9 mouse cellular contexts compared by ENCODE assay signal in the genomic region with DNA sequence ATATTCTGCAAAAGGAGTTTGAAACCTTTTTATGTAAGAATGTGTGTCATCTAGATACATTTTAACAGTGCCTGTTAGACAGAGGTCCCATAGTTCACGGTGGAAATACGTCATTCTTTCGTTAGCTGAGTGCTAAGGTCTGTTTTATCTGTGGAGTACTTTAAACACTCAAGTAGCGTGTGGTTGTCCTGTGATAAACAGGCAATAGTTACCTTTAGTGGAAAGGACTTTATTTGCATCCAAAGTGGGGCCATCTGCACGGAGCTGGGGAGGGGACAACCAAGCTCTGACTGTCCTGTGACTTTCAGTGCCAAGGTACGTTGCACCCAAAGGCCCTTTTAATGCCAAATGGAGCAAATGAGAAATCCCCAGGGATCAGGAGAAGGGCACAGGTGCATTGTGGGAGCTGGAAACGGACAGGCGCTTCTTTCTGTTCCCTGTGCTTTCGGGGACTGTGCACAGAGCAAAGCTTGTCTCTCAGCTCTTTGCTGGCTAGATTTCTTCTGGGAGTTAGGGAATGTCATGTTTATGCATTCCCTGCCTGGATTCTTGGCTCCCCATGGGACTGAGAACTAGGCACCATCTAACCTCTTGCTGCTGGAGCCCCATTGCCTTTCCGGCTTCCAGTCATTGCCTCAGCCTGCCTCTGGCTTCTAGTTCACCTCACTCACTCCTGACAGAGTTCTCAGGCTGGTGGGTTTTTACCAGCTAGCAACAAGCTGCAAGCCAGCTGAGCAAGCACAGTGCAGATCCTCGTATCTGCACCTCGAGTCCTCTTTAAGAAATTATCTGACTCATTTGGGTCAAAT. TPM values are rescaled to one million over a fixed set of nuclear protein-coding genes. Genes with fewer than 3 reads are reported as not detected.
DNase-seq lines count a peak whose midpoint lies in the region; ATAC-seq and TF ChIP-seq lines count a peak whose summit lies in the region.
"Had no signal": no experiment of that assay in that cellular context is flagged by ENCODE, and none has a peak within 500 bp of the region (broad histone marks: within the 10 kb centered on the region; RNA-seq: fewer than 3 reads in every experiment).

No protein-coding gene starts in this region.

- ATAC-seq in kidney, embryonic 15.5 days (replicated peaks; ENCODE audit: low FRiP score): no peak
- ATAC-seq in heart, embryonic 14.5 days (ENCODE audit: insufficient number of reproducible peaks, insufficient read depth, low FRiP score, low read depth): no peak

- intact Hi-C loops in left cerebral cortex, adult 2 months (cut with DNase I): no loop called here

- H3K36me3 ChIP-seq in kidney, embryonic 15.5 days: peaks cover 44% of the 10 kb centered on the region
- peaks cover 11% of the 10 kb centered on the region for H3K36me3 ChIP-seq in heart, embryonic 14.5 days (ENCODE audit: control insufficient read depth, insufficient read depth, low read length)

- H3K4me2 ChIP-seq in kidney, embryonic 15.5 days: no peak overlapping the region
- peak overlapping the region; percentile 28 for H3K4me2 ChIP-seq in heart, embryonic 14.5 days (ENCODE audit: low read length)
- H3K4me2 ChIP-seq: hindbrain, embryonic 15.5 days had no signal

- H3K4me1 ChIP-seq in kidney, embryonic 15.5 days: peaks cover 50% of the 10 kb centered on the region
- H3K4me1 ChIP-seq in heart, embryonic 14.5 days (ENCODE audit: control insufficient read depth in 2 of 2, insufficient read depth in 2 of 2, low read length in 2 of 2): peaks cover 30 to 42% of the 10 kb centered on the region in 2 experiments

- no peak for DNase-seq in kidney, adult 18-20 months
- DNase-seq in adipocyte (ENCODE audit: low spot score): peak; percentile 55
- peak; percentile 41 for DNase-seq in lung, postnatal 36 days
- no peak for DNase-seq in left cerebral cortex, adult 2 months (ENCODE audit: extremely low spot score in 1 of 2, low spot score in 2 of 2)
- DNase-seq in ovary, adult 18-20 months (ENCODE audit: low spot score): no peak
- DNase-seq in layer of hippocampus, postnatal 25 days (ENCODE audit: extremely low spot score in 1 of 2, low spot score in 1 of 2): no peak

- H3K27me3 ChIP-seq in kidney, embryonic 15.5 days: no peaks in the 10 kb centered on the region
- no peaks in the 10 kb centered on the region for H3K27me3 ChIP-seq in heart, embryonic 14.5 days (ENCODE audit: control insufficient read depth, insufficient read depth, low read length)
- H3K27me3 ChIP-seq: hindbrain, embryonic 15.5 days had no signal

- H3K27ac ChIP-seq in kidney, embryonic 15.5 days: peak overlapping the region; percentile 52; the same call in 1 of the 2 replicates
- peak overlapping the region in 1 of 2 experiments; percentile 39; a peak in 2 of 4 replicates for H3K27ac ChIP-seq in heart, embryonic 14.5 days (replicated peaks in 1 of 2; ENCODE audit: control insufficient read depth in 1 of 2, insufficient read depth in 1 of 2, low read depth in 2 of 2, low read length in 2 of 2)
- no peak overlapping the region; the same call in 1 of the 2 replicates for H3K27ac ChIP-seq in left cerebral cortex, adult 2 months
- H3K27ac ChIP-seq: hindbrain, embryonic 15.5 days had no signal

- no peaks in the 10 kb centered on the region for H3K9me3 ChIP-seq in kidney, embryonic 15.5 days (replicated peaks)
- no peaks in the 10 kb centered on the region for H3K9me3 ChIP-seq in heart, embryonic 14.5 days (ENCODE audit: control insufficient read depth, low read length)
- H3K9me3 ChIP-seq: hindbrain, embryonic 15.5 days had no signal

- H3K9ac ChIP-seq in kidney, embryonic 15.5 days: no peak overlapping the region
- peak overlapping the region; percentile 38; the same call in 1 of the 2 replicates for H3K9ac ChIP-seq in heart, embryonic 14.5 days (ENCODE audit: low read length)
- H3K9ac ChIP-seq: hindbrain, embryonic 15.5 days had no signal

- no peak for TF ChIP-seq CTCF in left cerebral cortex, adult 2 months (IDR thresholded peaks at IDR 0.05)

- no peak overlapping the region for H3K4me3 ChIP-seq in kidney, embryonic 15.5 days (replicated peaks)
- no peak overlapping the region for H3K4me3 ChIP-seq in heart, embryonic 14.5 days (ENCODE audit: control insufficient read depth in 1 of 2, insufficient read depth in 1 of 2, low read depth in 1 of 2, low read length in 2 of 2)
- H3K4me3 ChIP-seq in left cerebral cortex, adult 2 months: no peak overlapping the region
- H3K4me3 ChIP-seq: hindbrain, embryonic 15.5 days had no signal

- WGBS in kidney, embryonic 15.5 days: 71% methylated on average over 12 of the region's 12 CpGs
- WGBS in heart, embryonic 14.5 days: 29% methylated on average over 12 of the region's 12 CpGs

RNA-seq across cellular contexts. Expression of gene Ccni, which starts 56.1 kb away (rescaled TPM):
- 111 and 124 TPM in 2 replicates for polyA plus RNA-seq in kidney, embryonic 15.5 days (2015; fragmentation: Nextera tagmentation; extraction: Ambion mirVana)
- polyA plus RNA-seq in heart, embryonic 14.5 days (2014; fragmentation: Nextera tagmentation; extraction: Ambion mirVana): 127 and 142 TPM in 2 replicates
- total RNA-seq in left cerebral cortex, adult 2 months (2021): 100 to 1,000 TPM; 277 to 292 TPM
- 100 to 1,000 TPM; 271 to 283 TPM for total RNA-seq in layer of hippocampus, postnatal 25 days (2021)

RNA-seq across cellular contexts. Expression of gene 2010109A12Rik, which starts 56.1 kb away (rescaled TPM):
- 2.0 and 2.5 TPM in 2 replicates for polyA plus RNA-seq in kidney, embryonic 15.5 days (2015; fragmentation: Nextera tagmentation; extraction: Ambion mirVana)
- polyA plus RNA-seq in heart, embryonic 14.5 days (2014; fragmentation: Nextera tagmentation; extraction: Ambion mirVana): 1.7 and 2.2 TPM in 2 replicates
- under 1 TPM; 0.52 to 0.79 TPM for total RNA-seq in left cerebral cortex, adult 2 months (2021)
- total RNA-seq in layer of hippocampus, postnatal 25 days (2021): 1 to 10 TPM in 1 of 2 experiments, under 1 TPM in 1; 0.49 to 2.6 TPM

RNA-seq across cellular contexts. Expression of gene Sept11, which starts 56.9 kb away (rescaled TPM):
- 221 and 222 TPM in 2 replicates for polyA plus RNA-seq in kidney, embryonic 15.5 days (2015; fragmentation: Nextera tagmentation; extraction: Ambion mirVana)
- polyA plus RNA-seq in heart, embryonic 14.5 days (2014; fragmentation: Nextera tagmentation; extraction: Ambion mirVana): 83.8 and 85.3 TPM in 2 replicates
- 100 to 1,000 TPM; 197 to 203 TPM for total RNA-seq in left cerebral cortex, adult 2 months (2021)
- total RNA-seq in layer of hippocampus, postnatal 25 days (2021): 100 to 1,000 TPM in 1 of 2 experiments, 10 to 100 TPM in 1; 98.9 to 113 TPM

Comparison
In these comparisons a context has a peak if more than half of its experiments do, and no peak if none do; other contexts are left out.
1. DNase-seq: peak in adipocyte (single experiment) and lung, postnatal 36 days (single experiment); none in kidney, adult 18-20 months (single experiment), left cerebral cortex, adult 2 months (0 of 2), ovary, adult 18-20 months (single experiment) and layer of hippocampus, postnatal 25 days (0 of 2).